Mouse (Mus musculus) urinary bladder, postnatal 14 days (tissue): ENCODE data around the gene Hsph1.

Experiments used
- DNase-seq: peaks from one replicate; pipeline ENCODE4 v3.0.0; 2021; ENCODE audit warnings: low spot score

The Hsph1 gene

GRCm38 (mm10) chr5:149642366-149642765 lies 6.2 kb upstream of the Hsph1 start:
- DNase-seq: no peak

GRCm38 (mm10) chr5:149641277-149641892 lies 5.2 kb upstream of the Hsph1 start:
- DNase-seq: no peak

- DNase-seq: no peak
Observed at GRCm38 (mm10) chr5:149637306-149637705, 1.1 kb upstream of the Hsph1 start.

- DNase-seq: no peak
Observed at GRCm38 (mm10) chr5:149635556-149635955, 620 bp downstream of the Hsph1 start.

- no peak for DNase-seq
Observed at GRCm38 (mm10) chr5:149634409-149635035, 1.7 kb downstream of the Hsph1 start.

GRCm38 (mm10) chr5:149625547-149625946 lies 10.6 kb downstream of the Hsph1 start:
- no peak for DNase-seq

- no peak for DNase-seq
Observed at GRCm38 (mm10) chr5:149623815-149624675, 12.1 kb downstream of the Hsph1 start.

GRCm38 (mm10) chr5:149622644-149623043 lies 13.5 kb downstream of the Hsph1 start:
- no peak for DNase-seq

GRCm38 (mm10) chr5:149622152-149622551 lies 14.0 kb downstream of the Hsph1 start:
- DNase-seq: no peak

- no peak for DNase-seq
Observed at GRCm38 (mm10) chr5:149617776-149618425, 18.3 kb downstream of the Hsph1 start.

- DNase-seq: no peak
Observed at GRCm38 (mm10) chr5:149616817-149617216, 19.4 kb downstream of the Hsph1 start.

GRCm38 (mm10) chr5:149616138-149616537 lies 20.0 kb downstream of the Hsph1 start:
- DNase-seq: no peak

- no peak for DNase-seq
Observed at GRCm38 (mm10) chr5:149612740-149613139, 23.4 kb downstream of the Hsph1 start.

GRCm38 (mm10) chr5:149612165-149612518 lies 24.0 kb downstream of the Hsph1 start:
- no peak for DNase-seq

- no peak for DNase-seq
Observed at GRCm38 (mm10) chr5:149611476-149612164, 24.6 kb downstream of the Hsph1 start.

GRCm38 (mm10) chr5:149607083-149607720 lies 29.0 kb downstream of the Hsph1 start:
- no peak for DNase-seq

GRCm38 (mm10) chr5:149603241-149603640 lies 32.9 kb downstream of the Hsph1 start:
- DNase-seq: no peak

GRCm38 (mm10) chr5:149601996-149602395 lies 34.2 kb downstream of the Hsph1 start:
- no peak for DNase-seq

GRCm38 (mm10) chr5:149597351-149597750 lies 38.8 kb downstream of the Hsph1 start:
- DNase-seq: no peak

GRCm38 (mm10) chr5:149594215-149594614 lies 42.0 kb downstream of the Hsph1 start:
- no peak for DNase-seq

- no peak for DNase-seq
Observed at GRCm38 (mm10) chr5:149589932-149590331, 46.2 kb downstream of the Hsph1 start.
